Mouse (Mus musculus): ENCODE data around the gene Slc22a7. TPM values are rescaled to one million over a fixed set of nuclear protein-coding genes. Genes with fewer than 3 reads are reported as not detected.
A peak's percentile ranks its signal among the peaks of the same experiment; 100 is the strongest.

Gene Slc22a7
- polyA plus RNA-seq, 1 experiment from 2014 or later: 6.4 TPM

- peak; percentile 28 for DNase-seq (ENCODE audit: low spot score)
These were observed 1.4 kb downstream of the Slc22a7 start for GRCm38 (mm10) chr17:46436672-46437366.

GRCm38 (mm10) chr17:46433627-46434026 lies 4.6 kb downstream of the Slc22a7 start:
- no peak for DNase-seq (ENCODE audit: low spot score)

- DNase-seq (ENCODE audit: low spot score): no peak
These were observed 9.4 kb downstream of the Slc22a7 start, which contains the start of gene Crip3 for GRCm38 (mm10) chr17:46428761-46429414. TSS of gene Crip3 (plus strand) at chr17:46428926.

- DNase-seq (ENCODE audit: low spot score): no peak
These were observed 11.8 kb downstream of the Slc22a7 start for GRCm38 (mm10) chr17:46426496-46426895.

GRCm38 (mm10) chr17:46419717-46420116 lies 18.5 kb downstream of the Slc22a7 start:
- DNase-seq (ENCODE audit: low spot score): no peak

GRCm38 (mm10) chr17:46418628-46419027 lies 19.6 kb downstream of the Slc22a7 start:
- no peak for DNase-seq (ENCODE audit: low spot score)

- no peak for DNase-seq (ENCODE audit: low spot score)
These were observed 29.8 kb downstream of the Slc22a7 start for GRCm38 (mm10) chr17:46408478-46408877.

GRCm38 (mm10) chr17:46394631-46395030 lies 43.6 kb downstream of the Slc22a7 start:
- DNase-seq (ENCODE audit: low spot score): no peak

GRCm38 (mm10) chr17:46393012-46393411 lies 45.2 kb downstream of the Slc22a7 start:
- peak; percentile 55 for DNase-seq (ENCODE audit: low spot score)

- no peak for DNase-seq (ENCODE audit: low spot score)
These were observed 50.1 kb downstream of the Slc22a7 start for GRCm38 (mm10) chr17:46388200-46388599.

GRCm38 (mm10) chr17:46384061-46384801 lies 54.0 kb downstream of the Slc22a7 start:
- peak; percentile 13 for DNase-seq (ENCODE audit: low spot score)

- peak; percentile 95 for DNase-seq (ENCODE audit: low spot score)
These were observed 54.8 kb downstream of the Slc22a7 start, which contains the start of gene Zfp318 for GRCm38 (mm10) chr17:46383294-46384060. TSS of gene Zfp318 (plus strand) at chr17:46383731.

Other genes with a start within 250 kb of the Slc22a7 start
- 21.5 and 24.0 TPM in 2 replicates for gene Polh, start 235.8 kb downstream of the Slc22a7 start, polyA plus RNA-seq (2015; fragmentation: Nextera tagmentation; extraction: Ambion mirVana)
- 25.2 and 26.8 TPM in 2 replicates for gene Xpo5, start 235.7 kb downstream of the Slc22a7 start, polyA plus RNA-seq (2015; fragmentation: Nextera tagmentation; extraction: Ambion mirVana)
- 69.4 and 71.2 TPM in 2 replicates for gene Polr1c, start 190.4 kb downstream of the Slc22a7 start, polyA plus RNA-seq (2015; fragmentation: Nextera tagmentation; extraction: Ambion mirVana)
- gene Yipf3, start 190.4 kb downstream of the Slc22a7 start, polyA plus RNA-seq (2015; fragmentation: Nextera tagmentation; extraction: Ambion mirVana): 119 and 124 TPM in 2 replicates
- 1.1 and 1.2 TPM in 2 replicates for gene Lrrc73, start 184.9 kb downstream of the Slc22a7 start, polyA plus RNA-seq (2015; fragmentation: Nextera tagmentation; extraction: Ambion mirVana)
- 26.8 and 27.6 TPM in 2 replicates for gene Tjap1, start 155.4 kb downstream of the Slc22a7 start, polyA plus RNA-seq (2015; fragmentation: Nextera tagmentation; extraction: Ambion mirVana)
- gene Dlk2, start 141.0 kb downstream of the Slc22a7 start, polyA plus RNA-seq (2015; fragmentation: Nextera tagmentation; extraction: Ambion mirVana): 8.1 and 9.6 TPM in 2 replicates
- gene Abcc10, start 110.1 kb downstream of the Slc22a7 start, polyA plus RNA-seq (2015; fragmentation: Nextera tagmentation; extraction: Ambion mirVana): 3.5 and 4.0 TPM in 2 replicates
- gene Zfp318, start 54.7 kb downstream of the Slc22a7 start, polyA plus RNA-seq (2015; fragmentation: Nextera tagmentation; extraction: Ambion mirVana): 5.4 and 5.6 TPM in 2 replicates
- 294 and 308 TPM in 2 replicates for gene Crip3, start 9.5 kb downstream of the Slc22a7 start, polyA plus RNA-seq (2015; fragmentation: Nextera tagmentation; extraction: Ambion mirVana)
- 0.08 TPM in 1 of 2 replicates, not detected in the other for gene Ttbk1, start 49.2 kb upstream of the Slc22a7 start, polyA plus RNA-seq (2015; fragmentation: Nextera tagmentation; extraction: Ambion mirVana)
- 28.3 and 33.7 TPM in 2 replicates for gene Dnph1, start 58.3 kb upstream of the Slc22a7 start, polyA plus RNA-seq (2015; fragmentation: Nextera tagmentation; extraction: Ambion mirVana)
- gene Cul9, start 107.9 kb upstream of the Slc22a7 start, polyA plus RNA-seq (2015; fragmentation: Nextera tagmentation; extraction: Ambion mirVana): 2.5 and 2.8 TPM in 2 replicates
- 5.0 and 7.5 TPM in 2 replicates for gene Srf, start 117.7 kb upstream of the Slc22a7 start, polyA plus RNA-seq (2015; fragmentation: Nextera tagmentation; extraction: Ambion mirVana)
- gene Ptk7, start 191.0 kb upstream of the Slc22a7 start, polyA plus RNA-seq (2015; fragmentation: Nextera tagmentation; extraction: Ambion mirVana): 24.7 and 25.1 TPM in 2 replicates
- gene Klc4, start 207.6 kb upstream of the Slc22a7 start, polyA plus RNA-seq (2015; fragmentation: Nextera tagmentation; extraction: Ambion mirVana): 17.7 and 18.4 TPM in 2 replicates
- gene Mrpl2, start 207.8 kb upstream of the Slc22a7 start, polyA plus RNA-seq (2015; fragmentation: Nextera tagmentation; extraction: Ambion mirVana): 110 and 113 TPM in 2 replicates
- 14.0 and 16.0 TPM in 2 replicates for gene Cul7, start 211.9 kb upstream of the Slc22a7 start, polyA plus RNA-seq (2015; fragmentation: Nextera tagmentation; extraction: Ambion mirVana)
- 53.2 and 68.6 TPM in 2 replicates for gene Rrp36, start 235.9 kb upstream of the Slc22a7 start, polyA plus RNA-seq (2015; fragmentation: Nextera tagmentation; extraction: Ambion mirVana)
- 106 and 109 TPM in 2 replicates for gene Mea1, start 240.3 kb upstream of the Slc22a7 start, polyA plus RNA-seq (2015; fragmentation: Nextera tagmentation; extraction: Ambion mirVana)
- 77.8 and 78.6 TPM in 2 replicates for gene Klhdc3, start 242.5 kb upstream of the Slc22a7 start, polyA plus RNA-seq (2015; fragmentation: Nextera tagmentation; extraction: Ambion mirVana)